Mouse (Mus musculus): ENCODE measurements around the gene Gbp10. TPM values are rescaled to one million over a fixed set of nuclear protein-coding genes. Genes with fewer than 3 reads are reported as not detected.

Gene Gbp10
- polyA plus RNA-seq, 1 experiment from 2014 or later = not detected

- Histone ChIP-seq H3K36me3 (replicated peaks) (no peaks in the 10 kb centered on the region), H3K9me3 (no peaks in the 10 kb centered on the region), H3K4me2 (no peak overlapping the region), H3K9ac (no peak overlapping the region), H3K27ac (no peak overlapping the region), H3K4me1 (no peaks in the 10 kb centered on the region), H3K27me3 (no peaks in the 10 kb centered on the region), H3K4me3 (replicated peaks) (no peak overlapping the region)
- ATAC-seq (ENCODE audit: low FRiP score) = no peak
Measured at GRCm38 (mm10) chr5:105181446-105181845, 57.9 kb downstream of the Gbp10 start.

Other genes with a start within 250 kb of the Gbp10 start
- gene Gbp9, start 100.0 kb downstream of the Gbp10 start, polyA plus RNA-seq (2016; fragmentation: Nextera tagmentation; extraction: Ambion mirVana) = 0.37 and 0.59 TPM in 2 replicates
- 0.22 and 0.44 TPM in 2 replicates for gene Gbp8, start 100.0 kb downstream of the Gbp10 start, polyA plus RNA-seq (2016; fragmentation: Nextera tagmentation; extraction: Ambion mirVana)
- gene Gbp4, start 99.9 kb downstream of the Gbp10 start, polyA plus RNA-seq (2016; fragmentation: Nextera tagmentation; extraction: Ambion mirVana) = 0.19 and 0.20 TPM in 2 replicates
- gene Gm43302, start 54.2 kb upstream of the Gbp10 start, polyA plus RNA-seq (2016; fragmentation: Nextera tagmentation; extraction: Ambion mirVana) = 0.12 TPM in 1 of 2 replicates, not detected in the other
- 0.58 and 0.93 TPM in 2 replicates for gene Gbp6, start 54.2 kb upstream of the Gbp10 start, polyA plus RNA-seq (2016; fragmentation: Nextera tagmentation; extraction: Ambion mirVana)
- gene Lrrc8b, start 176.2 kb upstream of the Gbp10 start, polyA plus RNA-seq (2016; fragmentation: Nextera tagmentation; extraction: Ambion mirVana) = 11.9 and 13.5 TPM in 2 replicates